Mouse (Mus musculus) midbrain, embryonic 16.5 days (tissue): ENCODE measurements around the gene Ccdc113. TPM values are rescaled to one million over a fixed set of nuclear protein-coding genes. Genes with fewer than 3 reads are reported as not detected.

Experiments
- ATAC-seq: fragments of 200-750 bp; cut with Nextera tagmentation; 2 replicates; pipeline ENCODE4 v1.8.0; 2017; ENCODE audit warnings: moderate TSS enrichment
- H3K27ac ChIP-seq: fragments of 300-500 bp; sonication (generic); 2 replicates; pipeline ENCODE4 v1.5.1; 2014; ENCODE audit warnings: mild to moderate bottlenecking, low read length, mixed read lengths
- H3K27me3 ChIP-seq: fragments of 300-500 bp; sonication (generic); 2 replicates; pipeline ENCODE4 v1.6.1; 2014; ENCODE audit warnings: low read depth, low read length, mixed read lengths; ENCODE audit not compliant: control insufficient read depth, insufficient read depth
- H3K36me3 ChIP-seq: fragments of 300-500 bp; sonication (generic); 2 replicates; pipeline ENCODE4 v1.6.1; 2014; ENCODE audit warnings: mild to moderate bottlenecking, low read length, moderate library complexity, mixed read lengths; ENCODE audit not compliant: control insufficient read depth, insufficient read depth
- H3K4me1 ChIP-seq: fragments of 300-500 bp; sonication (generic); 2 replicates; pipeline ENCODE4 v1.6.1; 2014; ENCODE audit warnings: mild to moderate bottlenecking, low read length, mixed read lengths; ENCODE audit not compliant: control insufficient read depth, insufficient read depth
- H3K4me2 ChIP-seq: fragments of 300-500 bp; sonication (generic); 2 replicates; pipeline ENCODE4 v1.6.1; 2014; ENCODE audit warnings: mild to moderate bottlenecking, low read length, mixed read lengths
- H3K4me3 ChIP-seq: fragments of 300-500 bp; sonication (generic); 2 replicates; pipeline ENCODE4 v1.5.1; 2014; ENCODE audit warnings: low read depth, mild to moderate bottlenecking, low read length, moderate library complexity, mixed read lengths
- H3K9ac ChIP-seq: fragments of 300-500 bp; sonication (generic); 2 replicates; pipeline ENCODE4 v1.6.1; 2014; ENCODE audit warnings: low read depth, low read length, mixed read lengths
- H3K9me3 ChIP-seq: fragments of 300-500 bp; sonication (generic); replicated peaks from 2 replicates; pipeline ENCODE4 v1.6.1; 2014; ENCODE audit warnings: mild to moderate bottlenecking, low read length, mixed read lengths; ENCODE audit not compliant: control insufficient read depth, poor library complexity, severe bottlenecking
- WGBS: fragments of 180-500 bp; shearing (Covaris S2); extraction: QIAGEN DNeasy Blood & Tissue Kit; methylation state at CpG from one replicate; pipeline ENCODE4 v1.1.7; 2014; 5-methylcytosine and 5-hydroxymethylcytosine counted together
- polyA plus RNA-seq: library from polyadenylated mRNA; unstranded; fragments of >200 nt; fragmentation: Nextera tagmentation; extraction: Ambion mirVana; gene quantifications from 2 replicates; pipeline ENCODE4 v1.2.1, GENCODE M21; 2015

Ccdc113 gene
- polyA plus RNA-seq, 1 experiment from 2014 or later = 2.7 TPM

DNA sequence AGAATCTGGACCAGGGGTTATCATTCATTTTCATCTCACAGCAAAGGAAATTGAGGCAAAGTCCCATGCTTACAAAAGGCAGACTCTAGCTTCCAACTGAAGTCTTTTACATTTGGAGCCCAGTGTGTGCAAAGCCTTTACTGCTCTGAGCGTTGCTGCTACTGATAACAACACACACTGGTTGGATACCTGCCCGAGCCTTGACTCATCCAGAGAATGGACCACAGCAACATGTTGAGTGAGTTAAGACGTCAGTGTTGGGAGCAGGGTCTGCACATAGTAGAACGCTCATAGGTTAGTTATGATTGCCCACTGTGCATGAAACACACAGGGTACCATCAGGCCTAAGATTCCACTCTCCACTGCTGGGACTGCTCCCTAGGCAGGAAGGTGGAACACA lies 9.9 kb upstream of the Ccdc113 start:
- Histone ChIP-seq H3K27ac (no peak overlapping the region), H3K9me3 (no peaks in the 10 kb centered on the region), H3K9ac (no peak overlapping the region), H3K4me2 (no peak overlapping the region), H3K4me1 (no peaks in the 10 kb centered on the region), H3K27me3 (no peaks in the 10 kb centered on the region), H3K4me3 (no peak overlapping the region), H3K36me3 (no peaks in the 10 kb centered on the region)
- no peak for ATAC-seq
- 92% methylated on average over 4 of the region's 4 CpGs for WGBS

DNA sequence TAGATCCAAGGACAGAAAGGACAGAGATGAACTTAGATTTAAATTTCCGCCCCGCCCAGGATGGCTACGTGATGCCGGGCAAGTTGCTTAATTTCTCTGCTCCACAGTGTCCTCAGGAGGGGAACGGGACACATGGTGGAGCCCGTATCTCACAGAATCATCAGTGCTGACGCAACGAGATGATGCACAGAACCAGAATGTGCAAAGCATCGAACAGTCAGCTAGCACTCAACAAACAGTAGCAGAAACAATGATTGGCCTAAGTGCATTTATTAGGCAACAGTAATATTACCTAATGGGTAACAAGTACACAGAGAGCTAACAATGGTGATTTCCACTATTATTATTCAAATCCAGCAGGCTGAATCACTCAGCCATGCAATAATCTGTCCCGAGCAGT lies 5.7 kb upstream of the Ccdc113 start:
- Histone ChIP-seq H3K4me3 (no peak overlapping the region), H3K27me3 (no peaks in the 10 kb centered on the region), H3K36me3 (no peaks in the 10 kb centered on the region), H3K9me3 (no peaks in the 10 kb centered on the region), H3K4me1 (no peaks in the 10 kb centered on the region), H3K27ac (no peak overlapping the region), H3K9ac (no peak overlapping the region), H3K4me2 (no peak overlapping the region)
- no peak for ATAC-seq
- 76% methylated on average over 10 of the region's 10 CpGs for WGBS

DNA sequence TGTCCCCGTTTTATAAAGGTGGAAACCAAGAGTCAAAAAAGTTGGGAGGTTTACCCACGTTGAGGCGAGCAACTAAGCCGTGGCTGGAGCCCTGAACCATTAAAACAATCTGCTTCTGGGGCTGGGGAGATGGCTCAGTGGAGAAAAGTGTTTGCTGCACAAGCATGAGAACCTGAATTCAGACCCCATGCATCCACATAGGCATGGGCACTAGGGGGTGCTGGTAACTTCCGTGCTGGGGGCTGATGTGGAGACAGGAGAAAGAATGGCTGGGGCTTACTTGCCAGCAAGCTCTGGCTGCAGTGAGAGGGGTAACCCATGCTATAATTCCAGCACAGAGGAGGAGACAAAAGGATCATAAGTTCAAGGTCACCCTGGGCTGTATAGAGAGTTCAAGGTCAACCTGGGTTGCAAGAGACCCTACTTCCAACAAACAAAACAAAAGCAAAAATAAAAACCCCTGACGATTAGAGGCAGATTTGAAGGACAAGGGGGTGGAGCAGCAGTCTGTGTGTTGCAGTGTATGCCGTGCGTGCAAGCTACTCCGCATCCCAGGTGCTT lies 5.1 kb upstream of the Ccdc113 start:
- no peak overlapping the region for H3K27ac ChIP-seq
- no peaks in the 10 kb centered on the region for H3K9me3 ChIP-seq
- no peaks in the 10 kb centered on the region for H3K27me3 ChIP-seq
- H3K4me2 ChIP-seq = no peak overlapping the region
- no peak overlapping the region for H3K4me3 ChIP-seq
- H3K36me3 ChIP-seq = no peaks in the 10 kb centered on the region
- no peaks in the 10 kb centered on the region for H3K4me1 ChIP-seq
- no peak for ATAC-seq
- 66% methylated on average over 9 of the region's 9 CpGs for WGBS
- no peak overlapping the region for H3K9ac ChIP-seq

DNA sequence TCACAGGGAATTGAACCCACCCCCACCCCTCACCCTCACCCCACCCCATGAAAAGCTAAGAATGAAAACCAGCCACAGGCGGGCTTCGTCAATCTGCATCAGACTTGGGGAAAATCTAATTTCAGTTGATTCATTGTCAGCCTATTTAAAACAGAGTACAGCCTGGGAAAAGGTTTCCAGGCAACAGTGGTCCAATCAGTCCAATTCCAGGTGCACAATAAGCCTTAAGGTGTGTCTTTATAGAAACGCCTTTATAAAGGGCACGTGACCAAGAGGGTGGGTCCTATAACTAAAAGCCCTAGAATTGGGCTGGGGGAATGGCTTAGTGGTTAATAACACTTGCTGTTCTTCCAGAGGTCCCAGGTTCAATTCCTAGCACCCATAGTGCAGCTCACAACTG lies 1.7 kb upstream of the Ccdc113 start:
- H3K4me2 ChIP-seq = no peak overlapping the region
- 69% methylated on average over 4 of the region's 4 CpGs for WGBS
- H3K27ac ChIP-seq = no peak overlapping the region
- H3K4me3 ChIP-seq = no peak overlapping the region
- H3K9me3 ChIP-seq = no peaks in the 10 kb centered on the region
- H3K36me3 ChIP-seq = no peaks in the 10 kb centered on the region
- peaks cover 4% of the 10 kb centered on the region; the same call in 1 of the 2 replicates for H3K4me1 ChIP-seq
- ATAC-seq = no peak
- H3K27me3 ChIP-seq = no peaks in the 10 kb centered on the region
- H3K9ac ChIP-seq = no peak overlapping the region

DNA sequence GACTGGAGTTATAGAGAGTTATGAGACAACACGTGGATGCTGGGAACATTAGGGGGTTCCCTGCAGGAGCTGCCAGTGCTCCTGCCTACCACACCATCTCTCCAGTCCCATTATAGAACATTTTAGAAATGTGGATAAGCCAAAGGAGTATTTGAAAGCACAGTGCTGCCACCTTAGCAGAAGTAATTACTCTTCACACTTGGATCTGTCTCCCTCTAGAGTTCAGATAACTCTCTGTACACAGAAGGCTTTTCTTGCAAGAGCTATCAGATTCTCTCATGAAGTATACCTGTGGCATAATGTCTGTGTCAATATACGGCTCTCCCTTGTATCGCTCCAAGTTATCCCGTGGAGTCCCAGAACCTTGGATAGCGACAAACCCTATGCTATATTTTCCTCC lies 5.6 kb downstream of the Ccdc113 start:
- no peaks in the 10 kb centered on the region for H3K27me3 ChIP-seq
- H3K9ac ChIP-seq = no peak overlapping the region
- H3K4me3 ChIP-seq = no peak overlapping the region
- no peak for ATAC-seq
- 80% methylated on average over 5 of the region's 5 CpGs for WGBS
- no peak overlapping the region for H3K27ac ChIP-seq
- no peaks in the 10 kb centered on the region for H3K36me3 ChIP-seq
- no peaks in the 10 kb centered on the region for H3K9me3 ChIP-seq
- H3K4me1 ChIP-seq = no peaks in the 10 kb centered on the region
- H3K4me2 ChIP-seq = no peak overlapping the region

DNA sequence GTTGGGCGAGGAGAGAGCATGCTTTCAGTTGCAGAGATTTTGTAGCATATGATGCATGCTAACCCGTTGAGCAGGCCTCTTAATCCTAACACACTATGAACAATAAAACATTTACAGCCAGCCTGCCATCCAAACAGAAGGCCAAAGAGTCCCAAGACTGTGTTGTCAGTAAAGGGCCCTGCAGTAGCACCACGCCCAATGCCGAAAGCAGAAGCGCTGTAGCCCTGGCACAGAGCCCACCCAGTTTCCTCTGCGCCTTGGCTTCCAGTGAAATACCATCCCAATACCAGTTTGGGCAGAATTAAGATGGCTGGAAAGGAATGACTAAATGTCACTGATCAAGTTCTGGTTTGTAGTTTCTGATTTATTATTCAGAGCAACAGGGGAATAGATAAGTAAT lies 8.3 kb downstream of the Ccdc113 start:
- no peak for ATAC-seq
- Histone ChIP-seq H3K4me1 (no peaks in the 10 kb centered on the region), H3K9ac (no peak overlapping the region), H3K27ac (no peak overlapping the region), H3K36me3 (no peaks in the 10 kb centered on the region), H3K9me3 (no peaks in the 10 kb centered on the region), H3K4me3 (no peak overlapping the region), H3K27me3 (no peaks in the 10 kb centered on the region), H3K4me2 (no peak overlapping the region)
- 88% methylated on average over 6 of the region's 6 CpGs for WGBS

DNA sequence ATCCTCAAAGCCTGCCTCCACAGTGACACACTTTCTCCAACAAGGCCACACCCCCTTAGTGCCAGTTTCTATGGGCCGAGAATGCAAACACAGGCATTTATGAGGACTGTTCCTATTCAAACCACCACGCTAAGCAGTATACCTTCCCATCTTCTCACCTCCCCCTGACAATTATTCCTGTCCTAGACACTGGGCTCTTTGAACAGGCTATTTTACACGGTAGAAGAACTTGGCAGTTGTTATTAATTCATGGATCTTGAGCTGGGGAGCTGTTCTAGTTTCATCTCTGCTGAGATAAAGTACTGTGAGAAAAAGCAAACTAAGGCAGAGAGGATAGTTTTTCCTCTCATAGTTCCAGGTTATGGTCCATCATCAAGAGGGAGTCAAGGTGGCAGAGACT lies 9.2 kb downstream of the Ccdc113 start:
- H3K36me3 ChIP-seq = no peaks in the 10 kb centered on the region
- H3K27ac ChIP-seq = no peak overlapping the region
- no peaks in the 10 kb centered on the region for H3K27me3 ChIP-seq
- no peaks in the 10 kb centered on the region for H3K9me3 ChIP-seq
- no peak overlapping the region for H3K9ac ChIP-seq
- H3K4me3 ChIP-seq = no peak overlapping the region
- H3K4me1 ChIP-seq = no peaks in the 10 kb centered on the region
- ATAC-seq = no peak
- no peak overlapping the region for H3K4me2 ChIP-seq
- WGBS = 77% methylated on average over 3 of the region's 3 CpGs

DNA sequence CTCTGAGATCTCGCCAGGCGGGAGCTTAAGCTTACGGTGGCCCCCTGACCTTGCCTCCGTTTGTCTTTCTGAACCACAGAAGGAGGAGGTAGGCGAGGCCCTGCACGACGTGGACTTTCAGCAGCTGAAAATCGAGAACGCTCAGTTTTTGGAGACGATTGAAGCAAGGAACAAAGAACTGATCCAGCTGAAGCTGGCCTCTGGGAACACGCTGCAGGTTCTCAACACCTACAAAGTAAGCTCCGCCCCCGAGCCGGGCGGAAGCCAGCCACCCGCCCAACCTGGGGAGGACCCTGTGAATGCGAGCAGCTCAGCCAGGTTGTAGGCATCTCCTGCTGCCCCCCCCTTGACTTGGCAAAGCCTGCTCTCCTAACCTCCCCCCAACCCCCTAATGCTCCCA lies 11.9 kb downstream of the Ccdc113 start:
- Histone ChIP-seq H3K36me3 (no peaks in the 10 kb centered on the region), H3K27me3 (no peaks in the 10 kb centered on the region), H3K9ac (no peak overlapping the region), H3K9me3 (no peaks in the 10 kb centered on the region), H3K27ac (no peak overlapping the region), H3K4me2 (no peak overlapping the region), H3K4me3 (no peak overlapping the region), H3K4me1 (peaks cover 8% of the 10 kb centered on the region)
- no peak for ATAC-seq
- WGBS = 86% methylated on average over 17 of the region's 17 CpGs

DNA sequence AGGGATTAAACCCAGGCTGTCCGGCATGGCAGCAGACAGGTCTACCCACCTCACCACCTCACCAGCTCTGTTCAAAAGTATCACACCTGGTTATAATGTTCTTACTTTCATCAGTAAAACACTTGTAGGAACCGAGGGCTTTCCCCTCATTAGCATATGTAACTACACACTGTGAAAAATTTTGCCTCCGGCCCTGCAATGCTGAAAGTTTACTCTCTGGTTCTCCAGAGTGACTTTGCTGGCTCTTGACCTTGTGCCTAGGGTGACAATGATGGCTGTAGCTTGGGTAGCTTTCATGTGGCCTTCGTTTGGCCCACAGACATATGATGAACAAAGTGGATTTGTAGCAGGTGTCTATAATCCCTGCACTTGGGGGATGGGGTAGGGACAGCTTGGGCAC lies 13.1 kb downstream of the Ccdc113 start:
- H3K4me2 ChIP-seq = no peak overlapping the region
- H3K4me1 ChIP-seq = peaks cover 8% of the 10 kb centered on the region
- H3K4me3 ChIP-seq = no peak overlapping the region
- no peak for ATAC-seq
- no peak overlapping the region for H3K27ac ChIP-seq
- 80% methylated on average over 4 of the region's 4 CpGs for WGBS
- no peaks in the 10 kb centered on the region for H3K36me3 ChIP-seq
- no peak overlapping the region for H3K9ac ChIP-seq
- no peaks in the 10 kb centered on the region for H3K9me3 ChIP-seq
- no peaks in the 10 kb centered on the region for H3K27me3 ChIP-seq
